Mouse (Mus musculus) testis, adult 2 months (tissue): ENCODE measurements around the gene Gja5.

Experiments used
- CTCF ChIP-seq: fragments of 200-500 bp; IDR thresholded peaks from 2 replicates; pipeline ENCODE4 v1.5.1; 2012; ENCODE audit warnings: low read depth, mild to moderate bottlenecking, inconsistent platforms, low read length, moderate library complexity; ENCODE audit not compliant: control insufficient read depth, insufficient read depth, insufficient replicate concordance
- POLR2A ChIP-seq: fragments of 200-500 bp; IDR thresholded peaks from 2 replicates; pipeline ENCODE4 v1.6.1; 2012; ENCODE audit warnings: low read depth, mild to moderate bottlenecking, inconsistent platforms, low read length, moderate library complexity; ENCODE audit not compliant: control insufficient read depth

GRCm38 (mm10) chr3:96992526-96992925 is 88.0 kb downstream of the Gja5 start:
- TF ChIP-seq CTCF, result no peak
- TF ChIP-seq POLR2A, result no peak
